Mouse (Mus musculus) liver, adult 2 months (tissue): ENCODE data around the gene Ankrd6.
A peak's percentile ranks its signal among the peaks of the same experiment; 100 is the strongest.

Source experiments
- CTCF ChIP-seq: fragments of 200-500 bp; IDR thresholded peaks from 2 replicates; pipeline ENCODE4 v1.5.1; 2011; ENCODE audit warnings: low read depth, low read length, control low read depth
- POLR2A ChIP-seq: fragments of 200-500 bp; IDR thresholded peaks from 2 replicates; pipeline ENCODE4 v1.6.1; 2011; ENCODE audit warnings: low read length, control low read depth; ENCODE audit not compliant: insufficient read depth; ENCODE audit errors: extremely low read depth

- TF ChIP-seq POLR2A (no peak), CTCF (peak; percentile 81)
These were observed at the start of gene Ankrd6 for GRCm38 (mm10) chr4:32950356-32951034.
